Mouse (Mus musculus) kidney, postnatal 10 days (tissue): ENCODE measurements around the gene Eif2ak4.
A peak's percentile ranks its signal among the peaks of the same experiment; 100 is the strongest.

Experiments used
- DNase-seq: peaks from one replicate; pipeline ENCODE4 v3.0.0; 2021; ENCODE audit warnings: mixed read lengths

Gene Eif2ak4

DNA sequence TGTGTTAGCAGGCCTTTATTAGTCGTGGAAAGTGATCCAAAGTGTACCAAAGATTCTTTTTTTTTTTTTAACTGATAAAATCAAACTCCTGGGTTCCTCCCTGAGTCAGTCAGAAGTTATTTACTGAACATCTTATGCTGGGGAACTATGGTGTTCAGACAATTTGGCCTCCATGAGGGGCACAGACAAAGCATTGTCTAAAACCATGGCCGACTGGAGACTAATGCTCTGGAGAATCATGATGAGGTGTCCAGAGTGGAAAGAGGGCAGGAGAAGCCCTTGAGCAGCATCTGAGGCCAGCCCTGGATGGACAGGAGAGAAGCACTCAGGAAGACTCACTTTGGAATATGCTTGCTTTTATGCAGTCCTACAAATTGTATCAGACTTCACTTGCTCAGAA is 18.4 kb downstream of the Eif2ak4 start:
- no peak for DNase-seq

DNA sequence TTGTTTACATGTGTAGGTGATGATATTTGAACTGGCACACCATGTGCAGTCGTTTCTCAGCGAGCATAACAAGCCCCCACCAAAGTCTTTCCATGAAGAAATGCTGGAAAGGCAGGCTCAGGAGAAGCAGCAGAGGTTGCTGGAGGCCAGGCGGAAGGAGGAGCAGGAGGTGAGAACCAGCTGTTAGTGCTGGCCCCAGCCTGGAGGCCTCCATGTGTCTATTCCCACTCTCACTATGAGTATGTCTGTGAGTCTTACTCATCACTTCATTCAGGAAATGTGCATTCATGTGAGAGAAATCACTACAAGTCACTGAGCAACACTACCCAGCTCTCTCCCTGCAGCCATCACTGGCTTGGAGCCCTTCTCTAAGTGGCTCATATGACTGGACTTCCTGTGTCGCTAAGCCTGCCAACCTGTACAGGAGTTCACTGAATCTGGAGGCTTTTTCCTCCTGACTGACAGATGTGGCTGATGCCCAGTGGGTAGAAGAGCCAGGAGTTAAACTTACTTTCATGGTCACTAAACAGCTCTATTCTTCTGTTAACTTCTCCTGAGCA is 20.0 kb downstream of the Eif2ak4 start:
- no peak for DNase-seq

DNA sequence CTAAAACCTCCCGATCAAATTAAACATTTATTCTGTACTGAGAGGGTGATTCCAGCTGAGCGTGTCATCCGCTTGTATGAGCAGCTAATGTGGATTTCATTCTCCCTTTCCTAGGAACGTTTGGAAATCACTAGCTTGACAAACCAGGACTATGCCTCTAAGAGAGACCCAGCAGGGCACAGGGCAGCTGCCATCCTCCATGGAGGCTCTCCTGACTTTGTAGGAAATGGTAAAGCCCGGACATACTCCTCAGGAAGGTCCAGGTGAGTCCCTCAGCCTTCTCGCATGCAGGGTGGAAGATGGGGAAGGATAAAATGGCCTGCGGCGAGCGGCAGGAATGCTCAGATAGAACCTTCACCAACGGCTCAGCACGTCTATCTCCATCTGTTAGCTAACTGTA is 24.4 kb downstream of the Eif2ak4 start:
- DNase-seq: no peak

DNA sequence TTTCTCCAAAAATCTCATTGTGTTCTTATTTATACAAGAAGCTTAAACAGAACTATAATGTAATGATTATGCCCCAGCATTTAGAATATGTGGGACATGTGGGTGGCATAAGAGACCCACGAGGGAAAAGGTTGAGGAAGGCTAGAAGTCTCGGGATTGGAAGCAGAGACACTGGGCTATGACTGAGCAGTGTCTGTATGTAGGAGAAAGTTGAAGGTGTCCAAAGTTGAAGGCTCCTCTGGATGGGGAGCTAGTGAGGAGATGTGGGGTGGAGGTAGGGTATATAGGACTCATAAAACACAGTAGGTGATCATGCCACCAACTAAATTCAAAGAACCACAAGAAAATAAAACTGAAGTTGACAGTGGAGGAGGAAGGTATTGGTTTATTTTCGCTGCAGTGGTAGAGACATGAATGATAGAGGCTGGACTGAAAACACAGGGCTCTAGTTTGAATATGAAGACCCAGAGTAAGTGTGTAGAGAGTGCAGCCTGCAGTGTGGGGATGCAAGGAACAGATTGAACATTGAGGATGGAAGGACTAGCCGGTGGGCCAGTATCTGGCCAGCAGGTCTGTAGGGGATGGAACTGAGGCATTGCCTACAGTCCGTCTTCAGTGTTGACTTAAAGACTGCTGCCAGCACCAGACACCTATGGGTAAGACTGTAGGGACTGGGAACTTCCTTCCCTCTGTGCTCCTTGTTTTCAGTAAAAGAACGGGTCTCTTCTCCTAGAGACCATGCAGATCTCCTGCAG is 27.4 kb downstream of the Eif2ak4 start:
- DNase-seq: no peak

DNA sequence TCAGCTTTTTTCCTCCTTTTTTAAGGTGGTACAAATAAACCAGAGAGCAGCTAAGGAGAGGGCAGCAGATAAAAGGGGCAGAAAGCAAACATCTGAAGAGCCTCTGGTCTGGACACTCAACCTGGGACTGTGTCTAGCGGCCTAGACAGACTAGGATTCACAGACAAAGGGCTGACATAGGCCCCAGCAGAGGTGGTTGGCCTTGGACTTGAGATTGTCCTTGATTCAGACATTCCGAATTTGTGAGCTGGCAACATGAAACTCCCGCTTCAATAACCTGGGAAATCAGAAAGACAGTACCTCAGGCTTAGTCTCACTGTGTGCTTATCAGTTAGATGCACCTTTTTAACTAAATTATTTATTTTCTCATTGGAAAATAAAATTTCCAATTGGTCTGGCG is 29.7 kb downstream of the Eif2ak4 start:
- DNase-seq: no peak

DNA sequence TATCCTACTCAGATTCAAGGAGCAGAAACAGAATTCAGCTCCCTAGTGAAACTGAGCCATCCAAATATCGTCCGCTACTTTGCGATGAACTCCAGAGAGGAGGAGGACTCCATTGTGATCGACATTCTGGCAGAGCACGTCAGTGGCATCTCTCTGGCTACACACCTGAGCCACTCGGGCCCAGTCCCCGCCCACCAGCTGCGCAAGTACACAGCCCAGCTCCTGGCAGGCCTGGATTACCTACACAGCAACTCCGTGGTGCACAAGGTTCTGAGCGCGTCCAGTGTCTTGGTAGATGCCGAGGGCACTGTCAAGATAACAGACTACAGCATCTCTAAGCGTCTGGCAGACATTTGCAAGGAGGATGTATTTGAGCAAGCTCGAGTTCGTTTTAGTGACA is 33.5 kb downstream of the Eif2ak4 start:
- no peak for DNase-seq

DNA sequence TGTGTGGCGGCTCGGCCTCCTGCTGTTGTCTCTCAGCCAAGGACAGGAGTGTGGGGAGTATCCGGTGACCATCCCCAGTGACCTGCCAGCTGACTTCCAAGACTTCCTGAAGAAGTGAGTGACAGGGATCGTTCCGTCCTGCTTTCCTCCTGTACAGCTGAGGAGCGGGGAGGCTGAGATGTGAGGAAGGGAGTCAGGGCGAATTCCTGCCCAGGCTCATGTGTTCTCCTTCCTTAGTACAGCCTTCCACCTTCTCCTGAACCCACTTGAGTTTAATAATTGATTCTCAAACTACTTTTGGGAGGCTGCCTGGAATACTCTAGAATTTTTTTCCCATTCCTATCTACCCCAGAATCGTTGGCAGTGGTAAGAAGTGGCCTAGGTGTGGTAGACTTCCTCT is 34.0 kb downstream of the Eif2ak4 start:
- DNase-seq: peak; percentile 23

DNA sequence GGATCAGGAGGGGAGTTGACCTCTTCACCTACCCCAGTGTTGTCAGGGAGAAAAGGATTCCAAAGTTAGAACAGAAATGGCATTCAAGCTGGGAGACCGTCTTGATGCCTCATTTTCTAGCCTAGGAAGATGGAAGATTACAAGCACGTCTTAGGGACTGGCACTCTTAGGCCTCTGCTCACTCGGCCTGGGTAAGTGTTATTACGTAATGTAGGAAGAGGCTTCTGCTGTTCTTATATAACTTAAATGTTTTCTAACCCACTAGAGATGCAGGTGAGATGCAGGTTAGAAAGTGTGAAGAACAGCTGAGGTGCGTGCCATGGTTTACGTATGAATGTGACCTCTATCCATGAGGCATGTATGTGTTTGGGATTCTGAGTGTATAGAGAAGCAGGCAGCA is 39.9 kb downstream of the Eif2ak4 start:
- DNase-seq: no peak

DNA sequence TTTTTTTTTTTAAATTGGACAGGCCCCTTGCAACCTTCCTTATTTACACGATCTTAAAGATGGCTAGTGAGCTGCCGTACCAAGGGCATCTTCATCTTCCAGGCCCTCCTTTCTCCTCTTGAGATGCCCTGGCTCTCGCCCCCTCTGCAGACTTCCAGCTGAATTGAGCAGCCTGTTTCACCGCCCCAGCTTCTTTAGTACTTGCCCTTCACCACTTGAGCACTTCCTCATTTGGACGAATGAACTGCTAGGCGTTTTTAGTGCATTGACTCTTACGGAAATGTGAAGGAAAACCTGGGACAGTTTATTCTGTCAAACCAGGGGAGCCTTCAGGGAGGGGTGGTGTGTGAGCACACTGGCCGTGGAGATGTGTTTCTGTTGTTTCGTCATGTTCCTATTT is 40.9 kb downstream of the Eif2ak4 start:
- DNase-seq: no peak

DNA sequence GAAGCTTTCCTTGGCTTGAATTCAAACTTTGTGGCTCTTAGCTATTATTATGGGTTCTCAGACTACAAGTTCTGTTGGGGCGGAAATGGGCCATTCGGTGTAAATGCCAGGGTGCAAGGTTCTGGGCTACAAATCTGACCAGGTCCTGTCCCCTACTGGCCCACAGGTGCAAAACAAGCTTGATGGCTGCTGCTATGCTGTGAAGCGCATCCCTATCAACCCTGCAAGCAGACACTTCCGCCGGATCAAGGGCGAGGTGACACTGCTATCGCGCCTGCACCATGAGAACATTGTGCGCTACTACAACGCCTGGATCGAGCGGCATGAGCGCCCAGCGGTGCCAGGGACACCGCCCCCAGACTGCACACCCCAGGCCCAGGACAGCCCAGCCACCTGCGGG is 42.2 kb downstream of the Eif2ak4 start:
- no peak for DNase-seq

DNA sequence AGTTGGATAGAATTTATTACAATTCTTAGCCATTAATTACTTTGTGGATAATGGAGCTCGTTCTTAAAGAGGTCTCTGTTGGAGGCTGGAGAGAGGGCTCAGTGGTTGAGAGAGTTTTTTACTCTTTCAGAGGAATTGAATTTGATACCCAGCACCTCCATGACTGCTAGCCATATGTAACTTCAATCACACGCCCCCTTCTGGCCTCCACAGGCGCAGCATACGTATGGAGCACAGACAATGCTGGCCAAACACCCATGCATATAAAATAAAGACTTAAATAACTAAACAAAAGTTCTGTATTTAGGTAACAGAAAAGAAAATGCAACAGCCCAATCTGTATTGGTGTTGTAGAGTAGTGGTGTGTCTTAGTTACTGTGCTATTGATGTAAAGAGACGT is 43.2 kb downstream of the Eif2ak4 start:
- peak; percentile 68 for DNase-seq

DNA sequence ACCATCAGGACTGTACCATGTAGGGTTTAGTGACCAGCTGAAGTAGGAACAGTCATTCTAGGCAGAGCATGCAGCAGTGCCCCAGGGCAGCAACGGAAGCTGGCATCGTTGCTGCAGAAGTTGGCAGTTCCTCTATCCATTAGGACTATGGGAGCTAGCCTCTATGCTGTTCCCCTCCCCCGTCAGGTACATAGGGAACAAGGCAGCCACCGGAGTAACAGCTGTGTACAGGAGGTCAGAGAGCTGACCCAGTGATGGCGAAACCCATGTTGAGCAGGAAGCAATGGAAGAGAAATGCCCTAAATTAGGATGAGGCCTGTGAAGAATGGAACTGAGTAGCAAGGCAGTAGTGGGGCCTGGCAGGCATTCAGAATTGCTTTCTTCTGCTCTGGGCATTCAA is 53.8 kb downstream of the Eif2ak4 start:
- DNase-seq: no peak

DNA sequence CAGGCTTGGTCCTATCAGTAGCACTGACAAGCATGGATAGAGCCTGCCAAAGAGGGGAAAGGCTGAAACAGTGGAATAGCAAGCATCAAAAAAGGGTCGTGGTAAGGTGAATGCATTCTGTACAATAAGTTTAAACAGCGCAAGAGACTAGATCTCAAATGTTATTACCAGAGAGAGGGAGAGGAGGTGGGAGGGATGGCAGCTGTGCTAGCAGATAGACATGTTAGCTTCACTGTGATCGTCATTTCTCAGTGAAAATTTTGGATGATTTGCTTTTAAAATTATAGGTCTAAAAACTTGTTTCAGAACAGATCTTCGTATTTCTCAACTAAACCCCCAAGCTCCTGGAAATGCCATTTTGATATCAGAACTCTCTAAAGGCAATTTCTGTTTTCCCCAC is 54.3 kb downstream of the Eif2ak4 start:
- no peak for DNase-seq

DNA sequence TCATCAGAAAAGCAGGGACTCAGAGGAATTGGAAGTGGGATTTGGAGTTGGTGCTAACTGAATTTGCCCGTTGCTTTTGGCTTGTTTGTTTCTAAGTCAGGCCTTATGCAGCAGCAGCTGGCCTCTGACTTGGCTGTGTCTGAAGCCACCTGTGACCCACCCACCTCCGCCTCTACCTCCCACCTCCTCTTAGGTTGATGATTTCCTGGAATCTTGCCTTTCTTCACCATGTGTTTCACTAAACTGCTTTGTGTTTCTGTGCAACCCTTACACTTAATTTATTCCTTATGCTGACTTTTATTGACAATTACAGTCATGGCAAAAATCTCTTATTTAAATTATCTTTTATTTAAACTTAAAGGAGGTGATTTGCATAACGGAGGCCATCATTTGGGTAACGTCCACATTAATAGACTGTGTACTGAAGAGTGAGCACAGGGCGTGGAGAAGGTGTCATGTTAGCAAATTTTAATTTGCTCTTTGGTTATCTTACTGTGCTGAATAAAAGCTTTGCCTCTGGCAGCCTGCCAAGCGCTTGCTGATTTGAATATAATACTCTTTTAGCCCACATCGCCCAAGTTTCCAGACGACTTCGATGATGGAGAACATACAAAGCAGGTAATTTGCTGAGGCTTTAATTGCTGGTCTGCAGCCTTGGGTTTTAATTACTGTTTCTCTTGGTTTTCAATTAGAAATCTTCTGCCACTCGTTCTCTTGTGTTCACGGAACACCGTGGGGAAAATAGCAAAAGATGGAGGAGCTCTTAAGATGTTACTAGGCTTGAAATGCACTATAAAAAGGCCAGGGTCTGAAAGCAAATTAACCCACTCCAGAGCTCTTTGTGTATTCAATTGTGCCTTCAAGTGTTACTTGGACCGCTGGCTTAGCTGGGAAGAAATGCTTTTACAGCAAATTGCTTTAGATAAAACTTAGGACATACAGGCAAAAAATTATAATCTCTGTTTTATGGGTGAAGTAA is 57.6 kb downstream of the Eif2ak4 start:
- peak; percentile 31 for DNase-seq

DNA sequence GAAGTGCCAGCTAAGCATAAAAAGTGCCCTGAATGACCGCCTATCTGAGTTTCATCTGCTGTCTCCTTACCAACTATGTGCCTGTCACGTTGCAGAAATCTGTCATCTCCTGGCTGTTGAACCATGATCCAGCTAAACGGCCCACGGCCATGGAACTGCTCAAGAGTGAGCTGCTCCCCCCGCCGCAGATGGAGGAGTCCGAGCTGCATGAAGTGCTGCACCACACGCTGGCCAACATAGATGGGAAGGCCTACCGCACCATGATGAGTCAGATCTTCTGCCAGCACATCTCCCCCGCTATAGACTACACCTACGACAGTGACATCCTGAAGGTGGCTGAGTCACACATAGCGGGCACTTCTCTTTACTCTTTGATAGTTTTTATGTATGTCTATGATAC is 59.8 kb downstream of the Eif2ak4 start:
- no peak for DNase-seq

DNA sequence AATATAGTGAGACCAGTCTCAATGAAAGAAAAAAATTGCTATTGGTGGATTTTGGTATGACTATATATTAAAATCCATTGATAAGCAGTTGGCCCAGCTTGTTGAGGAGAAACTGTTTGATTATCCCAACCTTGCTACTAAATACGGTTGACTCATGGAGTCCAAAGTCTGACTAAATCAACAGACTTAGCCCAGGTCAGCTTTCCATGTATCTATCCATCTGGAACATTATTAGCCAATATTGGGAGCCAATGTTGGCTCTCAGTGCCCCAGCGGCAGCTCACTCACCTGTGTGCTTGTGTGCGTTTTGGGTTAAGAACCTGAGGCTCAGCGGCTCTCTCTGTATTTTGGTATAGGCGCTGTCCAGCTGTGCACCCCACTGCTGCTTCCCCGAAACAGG is 62.6 kb downstream of the Eif2ak4 start:
- DNase-seq: no peak

DNA sequence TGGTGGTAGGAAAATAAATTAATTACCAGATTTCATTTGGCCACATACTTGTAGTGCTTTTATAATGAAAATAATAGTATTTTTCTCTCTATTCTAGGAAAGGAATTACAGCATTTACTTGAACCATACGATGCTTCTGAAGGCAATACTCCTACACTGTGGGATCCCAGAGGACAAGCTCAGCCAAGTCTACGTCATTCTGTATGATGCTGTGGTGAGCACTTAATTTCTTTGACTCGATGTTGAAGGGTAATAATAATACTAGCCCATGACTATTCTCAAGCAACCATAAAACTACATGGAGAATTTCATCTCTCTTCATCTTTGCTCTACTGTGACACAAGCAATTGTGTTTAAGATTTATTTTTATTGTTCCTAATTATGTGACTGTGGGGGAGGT is 68.6 kb downstream of the Eif2ak4 start:
- no peak for DNase-seq

DNA sequence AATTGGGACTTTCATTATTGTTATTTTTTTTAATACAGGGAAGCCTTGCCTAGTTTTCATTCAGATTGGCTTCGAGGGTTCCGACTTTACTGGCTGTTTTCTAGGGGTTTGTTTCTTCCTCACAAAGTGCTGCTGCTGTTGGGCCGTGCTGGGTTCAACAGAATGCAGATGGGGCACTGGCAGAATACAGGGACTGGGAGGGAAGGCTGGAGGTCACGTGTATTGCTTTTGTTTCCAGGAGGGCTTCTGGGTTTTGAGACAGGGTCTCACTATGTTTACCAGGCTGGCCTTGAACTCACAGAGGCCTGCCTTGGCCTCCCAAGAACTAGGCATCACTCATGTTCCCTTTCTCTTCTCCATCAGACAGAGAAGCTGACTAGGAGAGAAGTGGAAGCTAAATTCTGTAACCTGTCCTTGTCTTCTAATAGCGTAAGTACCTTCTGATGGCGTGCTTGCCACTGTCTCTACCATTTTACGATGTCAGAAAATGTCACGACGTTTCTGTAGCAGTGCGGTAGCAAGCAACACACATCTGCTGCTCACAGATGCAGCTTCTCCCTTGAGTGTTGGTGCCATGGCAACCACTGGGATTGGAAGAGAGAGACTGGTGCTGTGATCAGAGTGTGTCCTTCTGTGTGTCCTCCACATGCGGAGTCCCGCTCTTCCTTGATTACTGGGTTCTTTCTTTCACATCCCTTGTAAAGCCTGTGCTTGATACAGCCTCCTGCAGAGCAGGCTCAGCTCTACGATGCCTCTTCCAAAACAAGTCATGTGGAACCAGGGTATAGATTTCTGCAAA is 69.2 kb downstream of the Eif2ak4 start:
- DNase-seq: no peak

DNA sequence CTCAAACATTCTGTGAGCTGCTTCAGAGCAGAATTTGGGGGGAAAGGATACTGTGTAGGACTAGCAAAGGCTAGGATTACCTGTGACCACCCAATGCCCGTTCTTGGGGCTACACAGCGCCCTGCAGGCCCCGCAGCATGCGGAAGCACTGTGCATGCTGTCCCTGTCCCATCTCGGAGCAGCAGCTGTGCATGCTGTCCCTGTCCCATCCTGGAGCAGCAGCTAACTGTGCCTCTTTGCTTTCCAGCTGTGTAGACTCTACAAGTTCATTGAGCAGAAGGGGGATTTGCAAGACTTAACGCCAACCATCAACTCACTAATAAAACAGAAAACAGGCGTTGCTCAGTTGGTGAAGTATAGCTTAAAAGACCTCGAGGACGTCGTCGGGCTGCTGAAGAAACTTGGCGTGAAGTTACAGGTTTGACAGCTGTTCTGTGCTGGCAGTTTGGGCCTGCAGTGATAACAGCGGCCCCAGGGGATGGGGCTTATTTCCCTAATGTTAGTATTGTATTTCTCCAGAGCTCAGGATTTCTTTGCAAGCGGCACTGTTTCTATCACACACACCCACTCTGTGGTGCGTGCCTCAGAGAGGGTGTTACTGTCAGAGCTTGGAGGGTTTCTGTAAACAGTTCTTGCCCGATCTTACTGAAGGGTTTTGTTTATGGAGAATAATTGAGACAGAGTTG is 73.2 kb downstream of the Eif2ak4 start:
- no peak for DNase-seq

DNA sequence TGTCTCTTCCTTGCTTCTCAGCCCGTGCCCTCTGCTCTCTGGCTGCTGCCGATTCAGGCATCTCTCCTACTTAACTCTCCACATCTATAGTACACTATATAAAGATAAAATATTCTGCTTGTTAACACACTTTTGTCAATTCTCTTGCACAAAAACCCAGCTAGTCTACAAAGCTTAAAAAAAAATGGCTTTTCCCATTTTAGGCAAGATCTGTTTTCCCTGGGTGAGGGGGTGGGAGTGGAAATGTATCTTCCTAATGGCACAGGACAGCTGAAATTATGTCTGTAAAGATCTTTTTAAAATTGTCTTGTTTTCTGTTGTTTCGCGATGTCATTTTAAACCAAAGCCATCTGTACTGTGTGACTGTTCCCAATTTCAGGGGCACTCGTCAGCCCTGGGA is 75.1 kb downstream of the Eif2ak4 start:
- DNase-seq: no peak

DNA sequence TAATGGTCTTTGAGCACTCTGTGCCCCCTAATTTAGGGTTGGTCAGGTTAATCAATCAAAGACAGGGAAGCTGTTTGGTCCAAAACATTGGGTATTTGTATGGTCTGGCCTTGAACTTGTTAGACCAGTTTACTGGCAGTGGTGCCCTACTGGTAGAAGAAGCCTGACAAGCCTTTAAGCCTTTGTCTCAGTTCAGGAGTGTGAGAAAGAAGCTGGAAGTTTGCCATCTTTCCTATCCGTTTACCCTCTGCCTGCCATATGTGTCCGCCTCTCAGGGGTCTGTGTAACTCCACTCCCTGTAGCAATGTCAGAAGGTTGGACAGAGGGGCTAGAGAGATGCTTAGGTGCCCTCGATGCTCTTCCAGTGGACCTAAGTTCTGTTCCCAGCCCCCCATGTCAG is 76.0 kb downstream of the Eif2ak4 start:
- DNase-seq: no peak

DNA sequence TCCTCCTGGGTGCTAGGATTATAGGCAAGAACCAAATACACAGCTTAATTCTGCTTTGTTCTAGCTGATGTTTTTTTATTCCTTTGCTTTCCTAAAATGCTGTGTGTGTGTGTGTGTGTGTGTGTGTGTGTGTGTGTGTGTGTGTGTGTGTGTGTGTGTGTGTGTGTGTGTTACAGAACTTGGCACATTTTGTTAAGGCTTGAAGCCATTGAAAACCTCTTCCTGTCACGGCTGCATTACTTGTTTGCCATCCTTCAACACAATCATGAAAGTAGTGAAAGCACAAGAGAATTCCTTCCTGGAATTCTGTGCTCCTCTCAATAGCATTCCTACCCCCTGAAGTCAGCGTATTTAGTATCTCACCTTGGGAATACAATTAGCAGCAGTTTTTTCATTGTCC is 77.5 kb downstream of the Eif2ak4 start:
- no peak for DNase-seq
